Comparison of ENCODE assay signal across 8 mouse cellular contexts in genomic region chr17:29172062-29172461, GRCm38 (mm10). TPM values are rescaled to one million over a fixed set of nuclear protein-coding genes. Genes with fewer than 3 reads are reported as not detected.
A peak's percentile ranks its signal among the peaks of the same experiment; 100 is the strongest.
DNase-seq lines count a peak whose midpoint lies in the region; ATAC-seq lines count a peak whose summit lies in the region.

No protein-coding gene starts in this region.

- DNase-seq in kidney, adult 9 months, result peak; percentile 44
- DNase-seq in kidney, adult 18-20 months, result no peak
- peak; percentile 30 for DNase-seq in liver
- peak; percentile 80 for DNase-seq in thymus, postnatal 4 days
- DNase-seq in right cerebral cortex, postnatal 25 days, result no peak
- no peak for DNase-seq in gastrocnemius, adult 18-20 months (ENCODE audit: low spot score)
- DNase-seq in adrenal gland, adult 2 months, result no peak

- ATAC-seq in monocyte, adult 5-6 weeks (replicated peaks; ENCODE audit: insufficient number of reproducible peaks, low FRiP score, low TSS enrichment, poor library complexity, severe bottlenecking), result peak; percentile 21; the same call in 1 of the 2 replicates

RNA-seq across cellular contexts. Expression of gene Rab44, which starts 58.1 kb away (rescaled TPM):
- 19.9 to 98.4 TPM (median 83.3 TPM) in 3 replicates for total RNA-seq in monocyte, adult 5-6 weeks (2017)
- under 1 TPM; 0.31 to 0.34 TPM for total RNA-seq in gastrocnemius, adult 18-20 months (2021)
- under 1 TPM; 0.14 to 0.62 TPM for total RNA-seq in adrenal gland, adult 2 months (2021)
- polyA plus RNA-seq in adrenal gland, adult 2 months (2012; rRNA removed), result 0.30 and 0.31 TPM in 2 replicates

Comparison
In these comparisons a context has a peak if more than half of its experiments do, and no peak if none do; other contexts are left out.
1. DNase-seq: peak in kidney, adult 9 months (single experiment), liver (single experiment) and thymus, postnatal 4 days (single experiment); none in kidney, adult 18-20 months (single experiment), right cerebral cortex, postnatal 25 days (single experiment), gastrocnemius, adult 18-20 months (single experiment) and adrenal gland, adult 2 months (single experiment).
2. RNA of gene Rab44, which starts 58.1 kb away (total RNA-seq): 19.9 to 98.4 TPM in monocyte, adult 5-6 weeks; 0.14 to 0.62 TPM in adrenal gland, adult 2 months and 0.31 to 0.34 TPM in gastrocnemius, adult 18-20 months; every median in the first group is over 10 times any median in the second.